Mouse (Mus musculus) intestine, postnatal 0 days (tissue): ENCODE results near the gene Syt6. TPM values are rescaled to one million over a fixed set of nuclear protein-coding genes. Genes with fewer than 3 reads are reported as not detected.

ENCODE experiments used
- ATAC-seq: fragments of 200-750 bp; cut with Nextera tagmentation; 2 replicates; pipeline ENCODE4 v1.8.0; 2017; ENCODE audit warnings: mild to moderate bottlenecking, moderate TSS enrichment, moderate library complexity
- H3K27ac ChIP-seq: fragments of 300-500 bp; sonication (generic); 2 replicates; pipeline ENCODE4 v1.5.1; 2014; ENCODE audit warnings: mild to moderate bottlenecking, low read depth, low read length, moderate library complexity
- H3K27me3 ChIP-seq: fragments of 300-500 bp; sonication (generic); replicated peaks from 2 replicates; pipeline ENCODE4 v1.6.1; 2014; ENCODE audit warnings: low read length, mixed read lengths; ENCODE audit not compliant: control insufficient read depth, insufficient read depth
- H3K36me3 ChIP-seq: fragments of 300-500 bp; sonication (generic); 2 replicates; pipeline ENCODE4 v1.6.1; 2014; ENCODE audit warnings: mild to moderate bottlenecking, moderate library complexity; ENCODE audit not compliant: control insufficient read depth, insufficient read depth
- H3K4me1 ChIP-seq: fragments of 300-500 bp; sonication (generic); replicated peaks from 2 replicates; pipeline ENCODE4 v1.6.1; 2014; ENCODE audit warnings: antibody characterized with exemption, low read length, mixed read lengths; ENCODE audit not compliant: control insufficient read depth, insufficient read depth
- H3K4me2 ChIP-seq: fragments of 300-500 bp; sonication (generic); replicated peaks from 2 replicates; pipeline ENCODE4 v1.6.1; 2014; ENCODE audit warnings: low read depth, mild to moderate bottlenecking, moderate library complexity
- H3K4me3 ChIP-seq: fragments of 300-500 bp; sonication (generic); 2 replicates; pipeline ENCODE4 v1.5.1; 2014; ENCODE audit warnings: low read depth, low read length
- H3K9ac ChIP-seq: fragments of 300-500 bp; sonication (generic); 2 replicates; pipeline ENCODE4 v1.6.1; 2014; ENCODE audit warnings: mild to moderate bottlenecking, low read depth, low read length
- H3K9me3 ChIP-seq: fragments of 300-500 bp; sonication (generic); 2 replicates; pipeline ENCODE4 v1.6.1; 2016; ENCODE audit warnings: mixed run types; ENCODE audit not compliant: control insufficient read depth
- CTCF ChIP-seq: sonication (generic); IDR thresholded peaks from 2 replicates; pipeline ENCODE4 v1.5.1; 2016; ENCODE audit warnings: low read depth, mild to moderate bottlenecking, control low read depth, antibody characterized with exemption, moderate library complexity
- WGBS: fragments of 180-500 bp; shearing (Covaris S2); extraction: QIAGEN DNeasy Blood & Tissue Kit; methylation state at CpG from one replicate; pipeline ENCODE4 v1.1.7; 2014; 5-methylcytosine and 5-hydroxymethylcytosine counted together
- polyA plus RNA-seq: library from polyadenylated mRNA; unstranded; fragments of >200 nt; fragmentation: Nextera tagmentation; extraction: Ambion mirVana; gene quantifications from 2 replicates; pipeline ENCODE4 v1.2.1, GENCODE M21; 2015

The Syt6 gene
- polyA plus RNA-seq, 1 experiment from 2014 or later: 0.56 TPM

DNA sequence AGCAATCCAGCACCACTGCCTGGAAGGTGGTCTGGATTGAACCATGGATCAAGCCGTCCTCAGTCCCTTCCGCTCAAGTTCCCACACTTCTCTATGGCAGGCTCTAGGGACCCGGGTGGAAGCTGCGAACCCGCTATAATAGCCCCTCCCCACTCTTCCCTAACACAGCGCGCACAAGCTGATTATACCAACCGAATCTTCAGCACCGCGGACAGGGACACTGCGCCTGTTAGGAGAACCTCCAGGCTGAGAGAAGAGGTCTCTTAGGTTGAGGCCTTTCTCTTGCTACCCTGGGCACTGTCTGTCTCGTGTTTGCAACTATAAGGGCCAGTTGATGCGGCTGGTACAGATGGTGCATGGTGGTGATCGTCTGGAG lies 1.3 kb upstream of the Syt6 start:
- H3K36me3 ChIP-seq: no peaks in the 10 kb centered on the region
- no peaks in the 10 kb centered on the region for H3K4me1 ChIP-seq
- no peak overlapping the region for H3K9ac ChIP-seq
- no peaks in the 10 kb centered on the region for H3K9me3 ChIP-seq
- no peak overlapping the region for H3K4me2 ChIP-seq
- no peak overlapping the region for H3K4me3 ChIP-seq
- H3K27ac ChIP-seq: no peak overlapping the region
- WGBS: 2% methylated on average over 14 of the region's 14 CpGs
- no peak for TF ChIP-seq CTCF
- peaks cover 64% of the 10 kb centered on the region for H3K27me3 ChIP-seq
- ATAC-seq: no peak

DNA sequence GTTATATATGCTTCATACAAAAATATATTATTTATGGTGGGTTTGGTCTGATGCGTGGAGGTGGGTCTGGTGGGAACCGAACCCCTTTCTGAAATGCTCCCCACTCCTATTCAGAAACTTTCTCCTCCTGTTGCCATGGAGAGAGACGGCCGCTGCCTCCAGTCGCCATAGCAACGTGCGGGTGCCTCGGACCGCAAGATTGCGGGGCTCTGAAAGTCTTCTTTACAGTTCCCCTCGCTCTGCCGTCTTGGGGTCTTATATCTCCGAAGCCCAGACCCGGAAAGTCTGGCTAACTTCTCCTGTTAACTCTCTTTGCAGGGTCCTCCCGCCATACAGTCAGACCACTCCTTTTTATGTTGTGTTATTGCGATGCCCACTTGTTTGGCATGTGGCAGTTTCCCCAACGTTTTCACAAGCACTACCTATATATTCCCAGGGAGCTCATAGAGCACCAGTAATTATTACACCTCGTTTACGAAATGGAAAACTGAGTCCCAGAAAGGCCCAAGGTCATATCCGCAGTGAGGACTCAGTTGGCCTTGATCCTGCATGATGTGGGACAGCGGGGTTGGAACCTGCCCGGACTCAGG lies 370 bp upstream of the Syt6 start:
- Histone ChIP-seq H3K4me3 (no peak overlapping the region), H3K4me1 (no peaks in the 10 kb centered on the region), H3K4me2 (no peak overlapping the region), H3K9ac (no peak overlapping the region), H3K36me3 (no peaks in the 10 kb centered on the region), H3K27me3 (peaks cover 64% of the 10 kb centered on the region), H3K9me3 (no peaks in the 10 kb centered on the region), H3K27ac (no peak overlapping the region)
- ATAC-seq: no peak
- TF ChIP-seq CTCF: no peak
- WGBS: 22% methylated on average over 22 of the region's 22 CpGs

DNA sequence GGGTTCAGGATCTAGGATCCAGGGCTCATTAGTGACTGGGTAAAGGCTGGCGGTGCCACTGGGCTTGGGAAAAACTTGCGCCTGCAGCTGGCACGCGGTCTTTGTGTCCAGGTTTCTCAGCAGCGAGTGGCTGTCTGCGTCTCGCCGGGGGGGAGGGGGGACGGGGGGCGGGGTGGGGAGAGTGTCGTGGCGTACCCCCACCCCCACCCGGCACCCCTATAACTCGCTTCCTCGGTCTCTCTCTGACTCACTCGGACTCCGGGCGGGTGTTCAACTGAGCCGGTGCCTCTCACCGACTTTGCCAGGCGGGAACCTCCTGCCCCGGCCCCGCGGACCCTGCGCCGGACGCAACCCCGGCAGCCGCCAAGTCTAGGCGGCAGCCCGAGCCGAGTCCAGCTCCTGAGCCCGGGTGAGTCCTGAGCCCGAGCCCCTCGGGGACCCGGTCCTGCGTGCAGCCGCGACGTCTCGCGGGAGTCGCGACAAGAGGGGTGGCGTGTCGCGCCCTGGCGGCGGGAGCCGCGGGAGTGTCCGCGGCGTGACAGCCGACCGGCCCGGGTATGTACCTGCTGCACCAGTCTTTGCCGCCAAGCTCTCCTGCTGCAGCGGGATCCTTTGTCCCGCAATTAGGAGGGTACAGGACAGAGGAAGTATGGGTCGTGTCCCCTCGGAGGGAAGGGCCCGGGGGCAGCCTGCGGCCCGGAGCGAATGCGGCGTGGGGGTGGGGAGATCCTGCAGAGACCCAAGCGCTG lies 1.0 kb downstream of the Syt6 start:
- H3K27me3 ChIP-seq: peaks cover 64% of the 10 kb centered on the region
- peak overlapping the region; percentile 38 for H3K4me3 ChIP-seq
- no peak for ATAC-seq
- H3K27ac ChIP-seq: no peak overlapping the region
- peak; percentile 29; the same call in 1 of the 2 replicates for TF ChIP-seq CTCF
- WGBS: 1% methylated on average over 65 of the region's 69 CpGs
- H3K9me3 ChIP-seq: no peaks in the 10 kb centered on the region
- 0 out of 2 replicates have a peak overlapping the region, but pooled peaks have one; percentile 1 for H3K9ac ChIP-seq
- no peaks in the 10 kb centered on the region for H3K4me1 ChIP-seq
- no peaks in the 10 kb centered on the region for H3K36me3 ChIP-seq
- peak overlapping the region; percentile 69 for H3K4me2 ChIP-seq

DNA sequence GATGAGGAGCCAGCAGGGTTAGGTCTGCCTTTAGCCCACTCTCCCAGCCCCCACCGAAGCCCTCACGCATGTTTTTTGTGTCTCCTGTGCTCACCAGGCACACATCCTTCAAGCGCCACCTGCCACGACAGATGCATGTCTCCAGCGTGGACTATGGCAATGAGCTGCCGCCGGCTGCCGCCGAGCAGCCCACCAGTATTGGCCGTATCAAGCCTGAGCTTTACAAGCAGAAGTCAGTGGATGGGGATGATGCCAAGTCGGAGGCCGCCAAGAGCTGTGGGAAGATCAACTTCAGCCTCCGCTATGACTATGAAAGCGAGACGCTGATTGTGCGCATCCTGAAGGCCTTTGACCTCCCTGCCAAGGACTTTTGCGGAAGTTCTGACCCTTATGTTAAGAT lies 12.1 kb downstream of the Syt6 start:
- Histone ChIP-seq H3K4me3 (no peak overlapping the region), H3K4me2 (no peak overlapping the region), H3K9ac (no peak overlapping the region), H3K27ac (no peak overlapping the region), H3K4me1 (no peaks in the 10 kb centered on the region), H3K9me3 (no peaks in the 10 kb centered on the region), H3K27me3 (no peaks in the 10 kb centered on the region), H3K36me3 (no peaks in the 10 kb centered on the region)
- TF ChIP-seq CTCF: no peak
- WGBS: 94% methylated on average over 17 of the region's 17 CpGs
- ATAC-seq: no peak

DNA sequence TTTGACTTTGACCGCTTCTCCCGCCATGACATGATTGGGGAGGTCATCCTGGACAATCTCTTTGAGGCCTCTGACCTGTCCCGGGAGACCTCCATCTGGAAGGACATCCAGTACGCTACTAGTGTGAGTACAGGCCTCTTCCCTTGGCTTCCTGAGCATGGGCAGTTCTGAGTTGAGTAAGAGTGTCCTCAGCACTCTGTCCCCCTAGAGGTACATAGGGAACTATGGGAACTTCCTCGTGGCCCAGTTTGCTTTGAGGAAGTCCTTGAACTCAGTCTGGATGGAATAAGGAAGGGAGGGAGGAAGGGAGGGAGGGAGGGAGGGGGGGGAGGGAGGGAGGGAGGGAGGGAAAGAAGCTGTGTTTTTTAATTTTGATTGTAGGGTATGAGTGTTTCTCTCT lies 12.6 kb downstream of the Syt6 start:
- TF ChIP-seq CTCF: no peak
- Histone ChIP-seq H3K27ac (no peak overlapping the region), H3K27me3 (no peaks in the 10 kb centered on the region), H3K36me3 (no peaks in the 10 kb centered on the region), H3K4me3 (no peak overlapping the region), H3K9ac (no peak overlapping the region), H3K4me1 (no peaks in the 10 kb centered on the region), H3K9me3 (no peaks in the 10 kb centered on the region), H3K4me2 (no peak overlapping the region)
- 80% methylated on average over 5 of the region's 5 CpGs for whole genome bisulfite sequencing
- ATAC-seq: no peak

DNA sequence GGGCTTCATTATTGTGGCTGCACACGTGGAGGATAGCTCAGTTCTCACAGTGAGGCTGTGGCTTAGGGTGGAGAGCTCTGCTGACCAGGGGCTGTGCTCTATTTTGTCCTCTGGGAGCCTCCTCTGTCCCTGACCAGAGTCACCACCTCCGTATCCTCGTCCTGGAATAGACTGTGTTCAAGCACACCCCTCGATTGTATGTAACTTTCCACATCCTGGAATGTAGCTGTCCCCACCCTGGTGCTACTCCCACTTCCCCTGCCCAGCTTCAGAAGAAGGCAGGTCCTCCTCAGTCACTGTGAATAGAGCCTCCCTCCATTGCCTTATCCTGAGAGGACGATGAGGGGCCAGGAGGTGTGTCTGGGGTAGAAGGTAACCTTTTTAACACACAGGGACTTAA lies 14.6 kb downstream of the Syt6 start:
- H3K4me3 ChIP-seq: no peak overlapping the region
- H3K27ac ChIP-seq: no peak overlapping the region
- no peaks in the 10 kb centered on the region for H3K9me3 ChIP-seq
- no peak overlapping the region for H3K4me2 ChIP-seq
- no peak for ATAC-seq
- H3K4me1 ChIP-seq: no peaks in the 10 kb centered on the region
- TF ChIP-seq CTCF: no peak
- H3K27me3 ChIP-seq: no peaks in the 10 kb centered on the region
- H3K9ac ChIP-seq: no peak overlapping the region
- 54% methylated on average over 5 of the region's 5 CpGs for WGBS
- no peaks in the 10 kb centered on the region for H3K36me3 ChIP-seq
